Mouse (Mus musculus) CD4-positive, CD25-positive, alpha-beta regulatory T cell, adult 2 months (primary cell): Measurements from ENCODE around the gene Cmah.
A peak's percentile ranks its signal among the peaks of the same experiment; 100 is the strongest.

Source experiments
- DNase-seq: peaks from one replicate; pipeline ENCODE4 v3.0.0-alpha.2; 2012; ENCODE audit warnings: low read depth, low spot score

Gene Cmah

GRCm38 (mm10) chr13:24511932-24512520 is 184.8 kb downstream of the Cmah start:
- no peak for DNase-seq

- DNase-seq = no peak
Observed at GRCm38 (mm10) chr13:24513717-24514116, 186.5 kb downstream of the Cmah start.

- peak; percentile 66 for DNase-seq
Observed at GRCm38 (mm10) chr13:24515101-24515675, 188.0 kb downstream of the Cmah start.

GRCm38 (mm10) chr13:24517757-24518156 is 190.6 kb downstream of the Cmah start:
- no peak for DNase-seq

GRCm38 (mm10) chr13:24518887-24519286 is 191.7 kb downstream of the Cmah start:
- DNase-seq = peak; percentile 85

- DNase-seq = no peak
Observed at GRCm38 (mm10) chr13:24519976-24520647, 192.9 kb downstream of the Cmah start.

- no peak for DNase-seq
Observed at GRCm38 (mm10) chr13:24520796-24521195, 193.6 kb downstream of the Cmah start.

- DNase-seq = no peak
Observed at GRCm38 (mm10) chr13:24521446-24522342, 194.5 kb downstream of the Cmah start.

GRCm38 (mm10) chr13:24522343-24522837 is 195.2 kb downstream of the Cmah start:
- no peak for DNase-seq

GRCm38 (mm10) chr13:24523587-24524221 is 196.5 kb downstream of the Cmah start:
- DNase-seq = no peak

- peak; percentile 50 for DNase-seq
Observed at GRCm38 (mm10) chr13:24524468-24524867, 197.3 kb downstream of the Cmah start.

- no peak for DNase-seq
Observed at GRCm38 (mm10) chr13:24525551-24525950, 198.3 kb downstream of the Cmah start.

- DNase-seq = no peak
Observed at GRCm38 (mm10) chr13:24526916-24527315, 199.7 kb downstream of the Cmah start.
